Mouse (Mus musculus) T-helper 2 cell (primary cell): Measurements from ENCODE around the gene Cptp.

ENCODE experiments used
- in situ Hi-C: fragments of 300-600 bp; cut with MboI, MseI; formaldehyde crosslinking; loops from one replicate; pipeline ENCODE4 v1.15.1; 2025; ENCODE audit warnings: high pct_unique_total_duplicates

The Cptp gene

GRCm38 (mm10) chr4:155843231-155843630, 26.0 kb downstream of the Cptp start:
- in situ Hi-C loops: no loop called here

- in situ Hi-C loops: no loop called here
Observed at GRCm38 (mm10) chr4:155841651-155842270, 27.5 kb downstream of the Cptp start.

- in situ Hi-C loops: no loop called here
Observed at GRCm38 (mm10) chr4:155841003-155841454, 28.2 kb downstream of the Cptp start.

- in situ Hi-C loops: no loop called here
Observed at GRCm38 (mm10) chr4:155840076-155841002, 28.9 kb downstream of the Cptp start.

GRCm38 (mm10) chr4:155839483-155839910, 29.7 kb downstream of the Cptp start, which contains the start of gene Mxra8:
Gene Mxra8 (plus strand): TSS chr4:155839680.
- in situ Hi-C loops: no loop called here

GRCm38 (mm10) chr4:155838187-155839153, 30.8 kb downstream of the Cptp start:
- in situ Hi-C loops: no loop called here

- in situ Hi-C loops: no loop called here
Observed at GRCm38 (mm10) chr4:155837404-155838010, 31.7 kb downstream of the Cptp start.

GRCm38 (mm10) chr4:155833836-155834235, 35.4 kb downstream of the Cptp start:
- in situ Hi-C loops: no loop called here

GRCm38 (mm10) chr4:155833234-155833633, 36.0 kb downstream of the Cptp start:
- in situ Hi-C loops: no loop called here

- in situ Hi-C loops: no loop called here
Observed at GRCm38 (mm10) chr4:155832321-155832720, 36.9 kb downstream of the Cptp start.

- in situ Hi-C loops: no loop called here
Observed at GRCm38 (mm10) chr4:155831831-155832230, 37.4 kb downstream of the Cptp start.

- in situ Hi-C loops: no loop called here
Observed at GRCm38 (mm10) chr4:155831205-155831766, 38.0 kb downstream of the Cptp start, which contains the start of gene Aurkaip1. Gene Aurkaip1 (plus strand): TSS chr4:155831272.

GRCm38 (mm10) chr4:155830596-155830995, 38.6 kb downstream of the Cptp start:
- in situ Hi-C loops: no loop called here

- in situ Hi-C loops: no loop called here
Observed at GRCm38 (mm10) chr4:155829866-155830265, 39.4 kb downstream of the Cptp start.

GRCm38 (mm10) chr4:155823443-155823842, 45.8 kb downstream of the Cptp start:
- in situ Hi-C loops: no loop called here

GRCm38 (mm10) chr4:155821025-155821424, 48.2 kb downstream of the Cptp start:
- in situ Hi-C loops: no loop called here

GRCm38 (mm10) chr4:155817533-155817932, 51.7 kb downstream of the Cptp start:
- in situ Hi-C loops: no loop called here
